Mouse (Mus musculus) kidney, embryonic 14.5 days (tissue): ENCODE results near the gene Diaph2. TPM values are rescaled to one million over a fixed set of nuclear protein-coding genes. Genes with fewer than 3 reads are reported as not detected.
"Not testable (repeated sequence)": the region's sequence is repeated elsewhere in the genome, so short reads cannot be mapped to it uniquely, and the experiment has no call there.

Source experiments
- ATAC-seq: fragments of 200-750 bp; cut with Nextera tagmentation; 2 replicates; pipeline ENCODE4 v1.8.0; 2017; ENCODE audit warnings: moderate number of reproducible peaks, mild to moderate bottlenecking, moderate TSS enrichment, moderate library complexity; ENCODE audit not compliant: low FRiP score, low TSS enrichment
- H3K27ac ChIP-seq: fragments of 300-500 bp; sonication (generic); 2 replicates; pipeline ENCODE4 v1.5.1; 2014; ENCODE audit warnings: low read depth, mild to moderate bottlenecking, low read length, moderate library complexity, mixed read lengths
- H3K27me3 ChIP-seq: fragments of 300-500 bp; sonication (generic); 2 replicates; pipeline ENCODE4 v1.6.1; 2014; ENCODE audit warnings: mild to moderate bottlenecking, low read length; ENCODE audit not compliant: control insufficient read depth, insufficient read depth
- H3K36me3 ChIP-seq: fragments of 300-500 bp; sonication (generic); 2 replicates; pipeline ENCODE4 v1.6.1; 2014; ENCODE audit warnings: low read length, mixed read lengths; ENCODE audit not compliant: control insufficient read depth, insufficient read depth
- H3K4me1 ChIP-seq: fragments of 300-500 bp; sonication (generic); 2 replicates; pipeline ENCODE4 v1.6.1; 2014; ENCODE audit warnings: low read length, mixed read lengths; ENCODE audit not compliant: control insufficient read depth, insufficient read depth
- H3K4me2 ChIP-seq: fragments of 300-500 bp; sonication (generic); replicated peaks from 2 replicates; pipeline ENCODE4 v1.6.1; 2014; ENCODE audit warnings: low read depth, mild to moderate bottlenecking, low read length
- H3K4me3 ChIP-seq: fragments of 300-500 bp; sonication (generic); 2 replicates; pipeline ENCODE4 v1.5.1; 2014; ENCODE audit warnings: mild to moderate bottlenecking, low read length
- H3K9ac ChIP-seq: fragments of 300-500 bp; sonication (generic); 2 replicates; pipeline ENCODE4 v1.6.1; 2014; ENCODE audit warnings: low read depth, mild to moderate bottlenecking, low read length, moderate library complexity
- H3K9me3 ChIP-seq: fragments of 300-500 bp; sonication (generic); 2 replicates; pipeline ENCODE4 v1.6.1; 2016; ENCODE audit warnings: low read length; ENCODE audit not compliant: control insufficient read depth
- WGBS: fragments of 180-500 bp; shearing (Covaris S2); extraction: QIAGEN DNeasy Blood & Tissue Kit; methylation state at CpG from one replicate; pipeline ENCODE4 v1.1.7; 2014; 5-methylcytosine and 5-hydroxymethylcytosine counted together
- polyA plus RNA-seq: library from polyadenylated mRNA; unstranded; fragments of >200 nt; fragmentation: Nextera tagmentation; extraction: Ambion mirVana; gene quantifications from 2 replicates; pipeline ENCODE4 v1.2.1, GENCODE M21; 2014

Gene Diaph2
- polyA plus RNA-seq, 1 experiment from 2014 or later: 7.2 TPM

DNA sequence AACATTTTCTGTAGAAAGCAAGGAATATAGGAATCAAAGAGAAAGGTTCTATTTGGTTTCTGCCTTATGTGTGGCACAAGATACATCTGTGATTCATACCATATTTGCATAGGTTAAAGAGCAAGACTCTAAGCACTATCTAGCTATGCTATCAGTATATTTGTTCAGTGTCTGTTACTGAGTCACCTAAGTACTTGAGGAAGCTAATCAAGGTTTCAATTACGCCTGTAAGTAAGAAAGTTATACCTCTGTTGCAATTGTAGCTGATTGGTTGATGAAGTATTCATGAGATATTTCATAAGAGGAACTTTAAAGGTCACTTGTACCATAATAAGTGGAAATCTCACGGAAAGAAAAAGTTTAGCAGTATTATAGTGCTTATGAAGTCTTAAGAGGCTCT, 531.9 kb downstream of the Diaph2 start:
- no peaks in the 10 kb centered on the region for H3K36me3 ChIP-seq
- H3K27ac ChIP-seq: no peak overlapping the region
- 61% methylated on average over 2 of the region's 2 CpGs for WGBS
- no peaks in the 10 kb centered on the region for H3K4me1 ChIP-seq
- H3K4me3 ChIP-seq: no peak overlapping the region
- ATAC-seq: no peak
- H3K4me2 ChIP-seq: no peak overlapping the region
- no peaks in the 10 kb centered on the region for H3K27me3 ChIP-seq
- no peak overlapping the region for H3K9ac ChIP-seq
- no peaks in the 10 kb centered on the region for H3K9me3 ChIP-seq

DNA sequence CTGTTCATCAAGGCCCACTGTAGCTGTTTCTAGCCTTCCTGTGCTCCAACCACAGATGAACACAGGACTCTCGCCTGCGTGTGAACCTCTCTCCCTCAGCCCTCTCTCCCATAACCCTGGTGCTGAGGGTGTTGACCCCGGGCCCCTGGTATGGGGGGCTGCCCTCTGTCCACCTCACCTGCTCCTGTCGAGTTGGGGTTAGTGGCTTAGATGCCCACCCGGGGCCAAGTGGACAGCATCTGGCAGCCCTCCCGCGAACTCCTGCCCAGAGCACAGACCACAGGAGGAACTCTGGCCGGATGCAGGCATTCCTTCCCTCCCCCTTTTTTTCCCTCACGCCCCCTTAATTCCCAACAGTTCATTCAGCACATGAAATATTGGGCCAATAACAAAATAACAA, 537.5 kb downstream of the Diaph2 start:
- Histone ChIP-seq H3K9me3 (no peaks in the 10 kb centered on the region), H3K36me3 (no peaks in the 10 kb centered on the region), H3K4me2 (no peak overlapping the region), H3K4me3 (no peak overlapping the region), H3K9ac (no peak overlapping the region), H3K4me1 (no peaks in the 10 kb centered on the region), H3K27ac (no peak overlapping the region), H3K27me3 (no peaks in the 10 kb centered on the region)
- 83% methylated on average over 9 of the region's 9 CpGs for WGBS
- no peak for ATAC-seq

DNA sequence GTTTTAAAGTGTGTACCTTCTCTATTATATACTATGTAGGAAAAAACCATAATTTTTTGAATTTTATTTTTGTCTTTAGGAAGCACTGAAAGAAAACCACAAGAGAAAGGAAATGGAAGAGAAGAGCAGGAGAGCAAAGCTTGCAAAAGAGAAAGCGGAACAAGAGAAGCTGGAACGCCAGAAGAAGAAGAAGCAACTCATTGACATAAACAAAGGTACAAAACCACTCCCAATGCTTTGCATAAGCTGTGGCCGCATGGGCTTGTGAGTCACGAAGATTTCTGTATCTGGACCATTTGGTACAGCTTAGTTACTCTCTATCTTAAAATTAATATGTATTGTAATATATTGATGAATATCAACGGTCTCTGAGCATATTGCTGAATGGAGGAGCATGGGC, 540.2 kb downstream of the Diaph2 start:
- Histone ChIP-seq H3K9me3 (no peaks in the 10 kb centered on the region), H3K27me3 (no peaks in the 10 kb centered on the region), H3K9ac (no peak overlapping the region), H3K4me2 (no peak overlapping the region), H3K36me3 (no peaks in the 10 kb centered on the region), H3K27ac (no peak overlapping the region), H3K4me3 (no peak overlapping the region), H3K4me1 (no peaks in the 10 kb centered on the region)
- WGBS: 91% methylated on average over 5 of the region's 5 CpGs
- no peak for ATAC-seq

DNA sequence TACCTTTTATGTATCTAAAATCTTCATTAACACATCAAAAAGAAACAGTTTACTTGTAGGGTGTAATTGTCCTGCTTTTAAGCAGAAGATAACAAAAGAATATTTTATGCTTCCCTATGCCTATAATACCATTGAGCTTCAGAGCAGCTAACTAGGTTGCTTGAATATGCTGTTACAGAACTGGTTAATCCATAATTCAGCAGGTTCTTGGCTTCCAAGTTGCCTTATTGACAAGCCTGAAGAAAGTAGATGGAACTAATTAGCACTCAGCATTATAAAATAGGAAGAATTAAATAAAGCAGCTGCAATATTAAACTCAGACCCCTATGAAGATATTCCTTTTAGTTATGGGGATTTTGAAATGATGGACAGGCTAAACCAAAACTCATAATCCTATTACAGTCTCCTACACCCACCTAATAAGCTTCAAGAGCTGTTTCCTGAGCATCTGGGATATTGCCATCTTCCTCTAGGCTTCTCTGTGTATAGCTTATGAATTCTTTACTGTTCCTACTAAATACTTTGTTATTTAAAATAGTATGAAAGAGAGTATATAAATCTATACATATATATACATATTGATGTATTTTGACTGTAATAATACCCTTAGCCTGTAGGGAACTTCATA, 601.4 kb downstream of the Diaph2 start:
- no peak overlapping the region for H3K4me2 ChIP-seq
- no peak overlapping the region for H3K4me3 ChIP-seq
- H3K27me3 ChIP-seq: no peaks in the 10 kb centered on the region
- H3K36me3 ChIP-seq: no peaks in the 10 kb centered on the region
- ATAC-seq: no peak
- no peaks in the 10 kb centered on the region for H3K4me1 ChIP-seq
- H3K9me3 ChIP-seq: no peaks in the 10 kb centered on the region
- H3K9ac ChIP-seq: no peak overlapping the region
- no peak overlapping the region for H3K27ac ChIP-seq

DNA sequence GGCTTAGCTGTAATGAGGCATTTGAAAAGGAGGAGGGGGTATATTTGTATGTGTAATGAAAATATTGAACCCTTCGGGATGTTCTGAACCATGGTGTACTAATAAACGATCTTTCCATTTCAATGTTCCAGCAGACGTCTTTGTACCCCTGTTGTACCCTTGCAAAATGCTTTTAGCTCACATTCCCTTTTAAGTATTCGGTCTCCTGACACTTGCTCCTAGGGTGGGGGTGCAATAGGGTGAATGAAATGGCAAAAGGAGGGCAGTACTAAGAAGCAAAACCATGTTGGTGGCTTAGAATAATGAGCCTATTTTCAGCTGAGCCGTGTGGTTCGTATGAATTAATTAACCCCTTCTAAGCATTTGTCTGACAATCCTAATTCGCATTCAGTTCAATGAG, 601.9 kb downstream of the Diaph2 start:
- no peak overlapping the region for H3K9ac ChIP-seq

DNA sequence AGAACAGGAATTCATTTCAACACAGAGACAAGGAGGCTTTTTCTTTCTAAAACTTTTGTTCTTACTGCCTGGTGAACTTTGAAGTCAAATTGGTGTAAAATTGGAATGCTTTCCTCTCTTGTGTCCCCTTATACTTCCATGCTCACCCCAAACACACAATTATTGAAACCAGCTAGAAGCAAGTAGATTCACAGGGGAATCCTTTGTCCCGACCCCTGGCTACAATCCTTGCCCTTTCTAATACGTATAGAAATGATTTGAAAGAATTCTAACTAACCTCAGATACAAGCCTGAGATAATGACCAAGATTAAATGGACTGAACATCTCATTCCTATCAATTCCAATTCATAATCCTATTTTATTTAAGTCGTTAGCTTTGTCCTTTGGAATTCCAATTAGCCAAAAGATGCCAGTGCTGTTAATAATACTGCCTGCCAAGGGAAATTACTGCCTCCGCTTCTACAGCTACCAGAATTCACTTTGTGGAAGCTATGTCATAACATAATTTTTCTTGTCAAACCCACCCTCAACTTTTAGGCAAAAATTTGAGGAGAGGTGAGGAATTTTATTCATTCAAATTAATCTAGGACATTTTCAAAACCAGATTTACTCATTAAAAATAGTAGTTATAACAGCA, 644.1 kb downstream of the Diaph2 start:
- H3K27ac ChIP-seq: no peak overlapping the region
- no peak overlapping the region for H3K4me2 ChIP-seq
- no peaks in the 10 kb centered on the region for H3K9me3 ChIP-seq
- ATAC-seq: no peak
- H3K27me3 ChIP-seq: no peaks in the 10 kb centered on the region
- WGBS: 81% methylated on average over 4 of the region's 4 CpGs
- H3K36me3 ChIP-seq: no peaks in the 10 kb centered on the region
- no peak overlapping the region for H3K4me3 ChIP-seq
- no peak overlapping the region for H3K9ac ChIP-seq
- H3K4me1 ChIP-seq: no peaks in the 10 kb centered on the region

More for the DNA sequence above, 601.9 kb downstream of the Diaph2 start:
- no peaks in the 10 kb centered on the region for H3K9me3 ChIP-seq
- no peak for ATAC-seq
- no peaks in the 10 kb centered on the region for H3K4me1 ChIP-seq
- H3K27ac ChIP-seq: no peak overlapping the region
- H3K36me3 ChIP-seq: no peaks in the 10 kb centered on the region
- H3K27me3 ChIP-seq: no peaks in the 10 kb centered on the region
- 80% methylated on average over 7 of the region's 7 CpGs for WGBS
- H3K4me3 ChIP-seq: no peak overlapping the region
- H3K4me2 ChIP-seq: no peak overlapping the region

DNA sequence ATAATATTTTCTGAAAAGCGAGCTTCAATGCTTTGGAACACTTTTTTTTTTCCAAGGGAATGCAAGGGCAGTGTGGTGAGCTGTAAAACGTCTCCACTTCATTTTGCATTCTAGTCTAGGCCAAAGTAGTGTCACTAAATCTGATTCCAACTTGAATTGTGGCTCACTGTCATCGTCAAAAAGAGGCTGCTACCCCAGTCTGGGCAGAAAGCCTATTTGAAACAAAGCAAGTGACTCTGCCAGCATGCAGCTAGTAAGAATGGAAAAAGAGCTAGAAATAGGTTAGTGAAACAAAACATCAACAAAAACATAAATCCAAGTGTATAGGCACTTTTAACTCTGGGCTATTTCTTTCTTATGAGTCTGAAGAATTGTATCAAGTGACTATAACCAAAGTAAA, 653.7 kb downstream of the Diaph2 start:
- no peak overlapping the region for H3K4me2 ChIP-seq
- no peaks in the 10 kb centered on the region for H3K4me1 ChIP-seq
- no peak overlapping the region for H3K4me3 ChIP-seq
- 48% methylated on average over 3 of the region's 3 CpGs for WGBS
- H3K9ac ChIP-seq: no peak overlapping the region
- H3K27me3 ChIP-seq: no peaks in the 10 kb centered on the region
- no peak overlapping the region for H3K27ac ChIP-seq
- no peak for ATAC-seq
- H3K36me3 ChIP-seq: no peaks in the 10 kb centered on the region
- no peaks in the 10 kb centered on the region for H3K9me3 ChIP-seq

DNA sequence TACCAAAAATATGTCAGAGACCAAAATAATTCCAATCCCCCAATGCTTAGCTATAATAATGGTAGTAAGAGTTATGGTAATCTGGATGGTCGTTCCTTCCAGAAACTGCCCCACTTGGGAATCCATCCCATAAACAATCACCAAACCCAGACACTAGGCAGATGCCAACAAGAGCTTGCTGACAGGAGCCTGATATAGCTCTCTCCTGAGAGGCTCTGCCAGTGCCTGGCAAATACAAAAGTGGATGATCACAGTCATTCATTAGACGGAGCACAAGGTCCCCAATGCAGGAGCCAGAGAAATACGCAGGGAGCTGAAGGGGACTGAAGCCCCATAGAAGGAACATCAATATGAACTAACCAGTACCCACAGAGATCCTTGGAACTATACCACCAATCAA, 657.9 kb downstream of the Diaph2 start:
- not testable (repeated sequence) for H3K27me3 ChIP-seq, H3K4me2 ChIP-seq, H3K27ac ChIP-seq, H3K4me3 ChIP-seq, H3K9ac ChIP-seq, H3K9me3 ChIP-seq, ATAC-seq, H3K4me1 ChIP-seq, H3K36me3 ChIP-seq
- WGBS: 91% methylated on average over 3 of the region's 3 CpGs

DNA sequence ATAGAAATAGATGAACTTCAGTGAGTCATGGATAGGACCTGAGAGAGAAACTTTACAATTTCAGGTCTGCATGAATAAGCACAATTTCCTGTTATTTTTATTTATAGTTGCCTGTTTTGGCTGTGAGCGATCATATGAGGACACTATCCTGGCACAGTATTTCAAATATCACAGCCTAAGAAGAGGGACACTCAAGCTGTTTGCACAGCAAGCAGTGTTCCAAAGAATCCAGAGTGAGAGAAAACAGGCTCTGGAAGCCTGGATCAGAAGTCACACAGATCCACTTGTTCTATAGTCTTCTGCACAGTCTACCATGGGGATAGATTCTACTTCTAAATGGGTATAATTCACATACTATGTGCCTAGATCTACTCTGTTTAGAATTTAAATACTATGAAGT, 659.4 kb downstream of the Diaph2 start:
- Histone ChIP-seq H3K36me3 (no peaks in the 10 kb centered on the region), H3K4me1 (no peaks in the 10 kb centered on the region), H3K4me2 (no peak overlapping the region), H3K27ac (no peak overlapping the region), H3K9me3 (no peaks in the 10 kb centered on the region), H3K4me3 (no peak overlapping the region), H3K27me3 (no peaks in the 10 kb centered on the region), H3K9ac (no peak overlapping the region)
- 85% methylated on average over 1 of the region's 1 CpGs for WGBS
- no peak for ATAC-seq
